Mouse (Mus musculus): ENCODE data around the gene 1110032A03Rik.

Gene 1110032A03Rik

DNA sequence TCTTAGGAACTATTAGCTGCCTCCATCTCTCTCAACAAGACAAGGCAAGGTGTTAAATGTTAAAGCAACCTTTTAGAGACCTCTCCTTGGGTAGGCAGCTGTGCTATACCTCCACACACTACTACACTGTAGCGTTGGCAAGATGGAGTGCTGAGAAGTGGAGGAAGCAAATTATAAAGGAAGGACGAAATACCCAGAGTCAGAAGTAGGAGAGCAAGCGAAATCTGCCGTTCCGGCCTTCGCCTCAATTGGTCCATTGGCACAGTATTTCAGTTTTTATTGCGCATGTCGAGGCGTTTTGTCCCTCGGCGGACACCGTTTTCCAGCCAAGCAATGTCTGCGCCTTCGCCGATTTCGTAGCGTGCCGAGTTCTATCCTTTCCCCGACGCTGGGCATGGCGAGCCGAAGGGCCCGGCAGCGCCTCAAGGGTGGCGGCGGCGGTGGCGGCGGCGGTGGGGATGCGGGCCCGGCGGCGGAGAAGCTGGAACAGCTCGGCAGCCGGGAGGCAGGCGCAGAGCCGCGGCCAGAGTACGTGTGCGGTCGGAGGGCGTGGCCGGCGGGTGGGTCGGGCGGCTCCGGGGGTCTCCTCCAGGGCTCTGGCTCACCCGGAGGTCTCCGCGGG is at the start of gene 1110032A03Rik, which contains the start of gene Alg9:
Gene 1110032A03Rik (minus strand): TSS at position 530 of the 622 bp plus-strand sequence.
Gene Alg9 (plus strand): TSS at position 29 of the 622 bp plus-strand sequence.
- peak; percentile 70 for DNase-seq (ENCODE audit: low spot score)

DNA sequence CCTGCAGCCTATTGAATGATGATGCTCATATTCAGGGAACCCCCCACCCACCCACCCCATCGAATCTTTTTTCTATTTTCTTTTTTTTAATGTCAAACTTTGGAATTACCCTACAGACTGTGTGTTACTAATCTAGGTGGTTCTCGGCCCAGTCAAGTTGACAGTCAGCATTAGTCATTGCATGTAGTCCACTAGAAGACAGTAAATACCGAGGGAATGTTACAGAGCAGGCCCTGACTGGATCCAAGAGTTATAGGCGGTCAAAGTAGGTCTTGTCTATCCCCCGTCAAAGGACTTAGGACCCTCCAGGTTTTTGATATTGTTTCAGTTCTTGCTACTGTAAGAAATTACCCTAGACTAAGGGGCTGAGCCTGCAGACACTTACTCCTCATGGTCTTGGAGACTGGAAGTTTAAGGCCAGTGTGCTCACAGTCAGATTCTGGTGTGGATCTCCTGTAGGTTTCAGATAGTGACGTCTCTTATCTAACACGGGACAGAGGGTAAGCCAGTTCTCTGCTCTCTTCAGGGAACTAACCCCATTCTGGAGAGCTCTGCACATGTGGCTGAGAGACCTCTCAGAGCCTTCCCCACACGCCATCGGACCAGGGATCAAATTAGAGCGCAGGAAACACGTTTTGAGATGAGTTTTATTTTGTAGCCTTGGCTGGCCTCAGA is 48.6 kb upstream of the 1110032A03Rik start:
- no peak for DNase-seq (ENCODE audit: low spot score)

- no peak for DNase-seq (ENCODE audit: low spot score)
These were observed 46.9 kb upstream of the 1110032A03Rik start for GRCm38 (mm10) chr9:50822216-50822615.

DNA sequence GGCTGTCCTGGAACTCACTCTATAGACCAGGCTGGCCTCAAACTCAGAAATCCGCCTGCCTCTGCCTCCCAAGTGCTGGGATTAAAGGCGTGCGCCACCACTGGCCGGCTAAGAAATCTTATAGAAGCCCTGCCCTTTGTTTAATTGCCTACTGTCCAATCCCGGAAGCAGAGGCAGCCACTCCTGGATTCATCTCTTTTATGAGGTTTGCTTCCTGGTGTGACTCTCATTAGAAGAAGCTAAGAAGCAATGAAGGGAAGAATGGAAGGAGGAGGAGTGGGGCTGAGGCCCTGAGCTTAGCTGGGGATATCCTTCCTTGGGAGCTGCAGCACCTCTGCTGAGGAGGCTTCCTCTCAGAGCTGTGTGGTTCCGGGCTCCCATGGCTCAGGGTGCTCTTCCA is 46.3 kb upstream of the 1110032A03Rik start:
- DNase-seq (ENCODE audit: low spot score), result no peak

GRCm38 (mm10) chr9:50819716-50820115 is 44.4 kb upstream of the 1110032A03Rik start:
- DNase-seq (ENCODE audit: low spot score), result no peak

DNA sequence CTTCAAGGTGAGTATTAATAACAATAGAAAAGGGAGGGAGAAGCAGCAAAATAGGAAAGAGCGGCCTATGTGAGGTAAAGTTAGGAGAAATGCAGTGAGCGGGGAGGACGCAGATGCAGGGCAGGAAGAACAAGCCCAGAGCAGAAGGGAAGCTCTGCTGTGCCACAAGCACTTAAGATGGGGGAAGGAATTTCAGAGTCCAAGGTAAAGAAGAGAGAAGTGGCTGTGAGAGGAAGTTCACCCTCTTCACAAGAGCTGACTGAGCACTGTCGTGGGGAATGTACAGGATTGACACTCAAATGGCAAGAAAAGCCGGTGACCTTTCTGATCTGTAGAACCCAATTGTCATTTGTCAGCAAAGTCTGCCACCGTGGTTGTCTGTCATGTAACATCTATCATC is 42.7 kb upstream of the 1110032A03Rik start:
- DNase-seq (ENCODE audit: low spot score), result no peak

DNA sequence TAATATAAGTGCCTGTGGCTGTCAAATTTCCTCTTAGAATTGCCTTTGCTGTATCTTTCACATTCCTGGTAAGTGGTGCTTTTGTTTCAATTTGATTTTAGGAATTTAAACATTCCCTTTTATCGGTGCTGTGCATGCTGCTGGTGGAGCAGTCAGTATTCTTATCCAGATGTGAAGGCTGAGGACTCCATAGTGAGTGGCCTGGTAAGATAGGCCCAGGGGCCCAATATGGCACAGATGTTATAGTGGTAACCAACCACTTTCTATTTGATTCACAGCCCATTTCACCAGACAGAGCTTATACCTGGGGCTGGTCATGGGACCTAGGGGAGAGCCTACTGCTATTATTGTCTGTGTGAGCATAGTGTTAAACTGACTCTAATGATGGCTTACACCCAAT is 41.2 kb upstream of the 1110032A03Rik start:
- no peak for DNase-seq (ENCODE audit: low spot score)

DNA sequence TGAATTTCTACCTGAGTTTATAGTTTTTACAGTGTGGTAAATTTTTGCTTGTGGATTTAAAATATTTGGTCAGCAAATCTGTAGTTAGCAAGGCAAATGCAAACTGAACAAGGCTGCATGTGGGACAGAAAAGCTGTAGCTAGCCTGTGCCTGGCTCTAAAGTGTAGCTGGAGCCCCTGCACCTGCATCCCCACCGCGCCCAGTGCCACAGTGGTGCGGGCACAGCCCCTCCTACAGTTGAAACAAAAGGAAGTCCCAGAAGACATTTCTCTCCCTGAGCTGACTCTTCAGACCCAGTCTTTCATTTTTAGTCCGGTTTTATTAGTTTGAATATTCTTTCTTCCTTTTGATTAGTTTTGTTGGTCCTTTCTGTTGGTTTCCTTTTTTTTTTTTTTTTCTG is 40.3 kb upstream of the 1110032A03Rik start:
- DNase-seq (ENCODE audit: low spot score), result no peak

DNA sequence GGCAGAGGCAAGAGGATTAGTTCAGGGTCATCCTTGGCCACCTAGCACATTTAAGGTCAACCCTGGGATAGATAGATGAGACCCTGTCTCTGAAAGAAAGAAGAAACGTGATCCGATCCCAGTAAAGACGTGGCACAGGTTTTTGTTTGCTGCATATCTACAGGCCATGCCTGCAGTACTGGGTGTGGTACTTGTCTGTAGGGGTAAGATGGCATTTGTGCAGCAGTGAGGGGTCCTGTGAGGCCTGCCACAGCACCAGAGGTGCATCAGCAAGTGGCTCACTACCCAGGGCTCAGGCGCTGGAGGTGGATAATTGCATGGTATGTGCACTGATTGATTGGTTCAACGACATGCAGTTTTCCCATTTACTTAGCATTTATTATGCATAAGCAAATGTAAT is 38.5 kb upstream of the 1110032A03Rik start:
- no peak for DNase-seq (ENCODE audit: low spot score)

DNA sequence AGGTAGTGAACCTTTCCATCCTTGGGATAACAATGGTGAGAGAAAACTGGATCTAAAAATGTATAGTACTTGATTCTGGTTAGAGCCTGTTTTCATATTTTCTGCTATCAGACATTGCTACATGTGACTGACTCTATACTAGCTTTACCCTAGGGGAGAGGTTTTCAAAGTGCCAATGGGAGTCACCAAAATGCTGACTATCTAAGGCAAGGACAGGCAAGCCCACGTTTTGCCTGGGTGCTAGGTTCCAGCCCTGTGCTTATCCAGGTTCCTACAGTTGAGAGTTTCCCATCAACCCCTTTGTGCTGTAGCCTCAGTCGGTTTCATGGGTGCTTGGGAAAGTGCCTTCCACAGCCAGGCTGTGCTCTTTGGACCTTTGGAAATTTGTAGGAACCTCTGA is 36.4 kb upstream of the 1110032A03Rik start:
- DNase-seq (ENCODE audit: low spot score), result no peak

GRCm38 (mm10) chr9:50811187-50811586 is 35.9 kb upstream of the 1110032A03Rik start:
- DNase-seq (ENCODE audit: low spot score), result no peak

DNA sequence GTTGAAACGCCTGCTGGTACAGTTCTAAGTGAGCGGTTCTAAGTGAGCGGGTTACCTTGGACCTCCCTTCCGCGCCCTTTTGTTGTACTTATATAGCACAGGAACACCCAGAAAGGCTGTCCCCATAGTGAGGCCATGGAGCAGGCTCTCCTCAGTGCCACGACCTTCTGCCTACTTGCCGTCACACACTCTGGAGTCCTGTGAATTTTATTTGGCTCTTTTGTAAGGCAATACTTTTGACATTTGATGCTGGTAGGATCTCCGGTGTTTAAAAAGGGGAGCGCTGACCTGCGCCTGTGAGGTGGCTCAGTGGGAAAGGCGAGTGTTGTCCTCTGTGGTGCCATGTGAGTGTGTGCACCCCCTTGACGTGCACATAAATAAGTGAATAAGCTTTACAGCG is 33.8 kb upstream of the 1110032A03Rik start:
- DNase-seq (ENCODE audit: low spot score), result no peak

DNA sequence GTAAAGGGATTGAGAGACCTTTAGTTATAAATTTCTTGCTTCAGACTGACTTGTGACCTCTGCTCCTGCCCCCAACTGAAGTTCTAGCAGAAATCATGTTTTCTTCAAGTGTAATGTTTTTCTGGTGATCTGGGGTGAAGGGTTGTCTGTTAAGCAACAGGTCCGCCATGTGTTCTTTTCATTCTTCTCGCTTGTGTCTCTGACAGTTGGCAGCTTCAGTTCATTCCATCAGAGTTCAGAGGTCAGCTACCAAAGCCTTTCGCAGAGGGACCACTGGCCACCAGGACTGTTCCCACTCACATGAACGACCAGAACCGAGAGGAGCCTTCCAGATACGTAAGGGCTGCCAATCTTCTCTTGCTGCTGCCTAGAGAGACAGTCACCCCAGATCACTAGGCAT is 33.2 kb upstream of the 1110032A03Rik start:
- DNase-seq (ENCODE audit: low spot score), result no peak

DNA sequence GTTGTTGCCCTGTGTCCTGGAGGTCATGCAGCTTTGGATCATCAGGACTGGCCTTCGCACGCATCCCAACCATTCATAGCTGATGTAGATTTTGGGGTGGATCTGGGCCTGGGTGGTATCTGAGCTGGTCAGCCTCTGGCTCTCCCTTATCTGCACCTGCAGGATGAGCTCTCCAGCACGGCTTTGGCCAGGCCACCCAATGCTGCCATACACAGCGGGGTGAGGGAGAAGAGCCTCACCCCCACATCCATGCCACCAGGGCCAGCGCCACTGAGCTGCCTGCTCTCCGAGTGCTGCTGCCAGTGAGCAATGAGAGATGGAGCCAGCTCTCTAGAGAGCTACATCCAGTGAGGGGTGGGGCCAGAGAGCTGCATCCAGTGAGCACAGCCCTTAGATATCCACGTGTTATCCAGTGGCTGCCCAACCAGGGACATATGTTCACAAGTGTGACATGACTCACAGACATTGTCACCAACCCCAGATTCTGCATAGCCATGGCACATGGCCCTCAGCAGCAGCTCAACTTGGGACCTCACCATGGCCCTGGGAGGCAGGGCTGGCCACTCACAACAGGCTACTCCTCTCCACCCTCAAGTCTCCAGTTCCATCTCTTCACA is 27.8 kb upstream of the 1110032A03Rik start:
- no peak for DNase-seq (ENCODE audit: low spot score)

GRCm38 (mm10) chr9:50800985-50801384 is 25.7 kb upstream of the 1110032A03Rik start:
- DNase-seq (ENCODE audit: low spot score), result no peak

GRCm38 (mm10) chr9:50798368-50798767 is 23.0 kb upstream of the 1110032A03Rik start:
- no peak for DNase-seq (ENCODE audit: low spot score)

- DNase-seq (ENCODE audit: low spot score), result no peak
These were observed 22.3 kb upstream of the 1110032A03Rik start for GRCm38 (mm10) chr9:50797641-50798040.

DNA sequence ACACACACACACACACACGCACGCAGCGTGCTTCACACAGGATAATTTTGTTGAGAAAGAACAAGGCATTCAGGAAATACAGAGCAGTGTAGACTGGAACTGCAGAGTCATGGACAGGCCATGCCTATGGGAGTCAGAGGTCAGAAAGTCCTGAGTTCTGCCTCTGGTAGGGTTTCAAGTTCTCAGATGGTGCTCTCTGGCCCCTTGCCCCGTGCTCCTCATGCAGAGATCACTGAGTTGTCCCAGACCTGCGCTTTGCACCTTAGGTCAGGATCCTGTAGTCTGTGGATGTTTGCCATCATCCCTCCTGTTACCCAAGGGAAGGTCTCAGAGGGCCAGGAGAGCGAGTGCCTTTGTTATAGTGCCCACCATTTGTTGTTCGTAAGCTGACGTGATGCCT is 21.5 kb upstream of the 1110032A03Rik start:
- DNase-seq (ENCODE audit: low spot score), result no peak

- DNase-seq (ENCODE audit: low spot score), result no peak
These were observed 19.9 kb upstream of the 1110032A03Rik start for GRCm38 (mm10) chr9:50795266-50795665.

- no peak for DNase-seq (ENCODE audit: low spot score)
These were observed 6.8 kb upstream of the 1110032A03Rik start for GRCm38 (mm10) chr9:50782155-50782554.

DNA sequence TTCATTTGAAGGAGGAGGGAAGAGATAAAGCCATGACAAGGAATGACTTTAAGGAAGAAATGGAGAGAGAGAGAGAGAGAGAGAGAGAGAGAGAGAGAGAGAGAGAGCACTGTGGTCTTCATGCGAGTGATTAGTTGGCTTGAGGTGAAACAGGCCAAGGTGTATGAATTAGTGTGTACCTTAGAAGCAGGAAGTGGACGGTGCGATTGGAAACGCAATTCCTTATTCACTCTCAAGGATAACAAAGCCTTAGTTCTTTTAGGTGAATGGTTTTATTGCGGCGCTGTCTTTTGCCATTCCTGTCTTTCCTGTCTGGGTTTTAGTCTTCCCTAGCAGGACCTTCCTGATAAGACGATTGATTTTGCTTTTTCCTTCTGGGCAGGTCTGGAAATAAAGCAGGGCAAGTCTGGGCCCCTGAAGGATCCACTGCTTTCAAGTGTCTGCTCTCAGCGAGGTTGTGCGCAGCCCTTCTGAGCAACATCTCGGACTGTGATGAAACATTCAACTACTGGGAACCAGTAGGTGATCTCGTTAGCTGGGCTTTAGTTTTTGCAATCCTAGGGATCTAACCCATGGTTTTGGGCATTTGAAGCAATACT is 941 bp upstream of the 1110032A03Rik start:
- DNase-seq (ENCODE audit: low spot score), result no peak

DNA sequence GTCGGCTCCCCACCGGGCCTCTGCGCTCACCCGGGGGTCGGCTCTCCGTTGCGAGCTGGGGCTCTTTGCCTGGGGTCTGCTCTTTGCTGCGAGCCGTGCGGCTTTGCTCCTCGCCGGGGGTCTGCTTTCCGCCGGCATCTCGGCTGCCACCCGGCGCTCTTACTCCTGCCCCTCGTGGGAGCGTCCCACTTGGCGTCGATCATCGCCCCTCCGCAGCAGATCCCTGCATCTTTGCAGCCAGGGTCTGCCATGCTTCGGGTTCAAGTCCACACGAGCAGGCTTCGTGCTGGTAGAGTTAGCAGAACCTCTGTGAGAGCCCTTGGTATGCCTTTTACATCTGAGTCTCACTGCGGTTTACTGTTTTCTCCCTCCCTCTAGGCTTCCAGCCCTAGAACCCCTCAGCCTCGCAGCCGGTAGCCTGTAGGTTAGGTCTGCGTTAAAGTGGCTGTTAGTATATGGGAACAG is 374 bp upstream of the 1110032A03Rik start:
- no peak for DNase-seq (ENCODE audit: low spot score)

DNA sequence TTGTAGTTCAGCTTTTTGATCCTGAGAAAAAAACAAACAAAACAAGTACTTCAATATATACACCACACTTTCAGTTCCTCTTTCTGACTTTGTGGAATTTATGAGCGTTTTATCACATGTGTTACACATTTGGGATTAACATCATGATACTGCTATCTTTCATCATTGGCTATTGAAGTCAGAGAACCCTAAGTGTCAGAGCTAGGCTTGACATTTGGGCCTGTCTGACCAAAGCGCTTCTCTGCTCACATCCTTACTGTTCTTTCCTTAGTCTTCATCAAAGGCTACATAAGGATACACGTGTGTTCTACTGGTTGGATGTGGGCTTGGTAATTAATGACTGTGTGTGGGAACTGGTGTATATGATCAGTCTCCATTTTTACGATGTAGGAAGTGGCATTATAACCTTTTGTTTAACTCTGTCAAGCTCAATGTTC is 1.3 kb downstream of the 1110032A03Rik start:
- DNase-seq (ENCODE audit: low spot score), result no peak
